Mouse (Mus musculus): Measurements from ENCODE around the gene Lpcat1. TPM values are rescaled to one million over a fixed set of nuclear protein-coding genes. Genes with fewer than 3 reads are reported as not detected.

Gene Lpcat1
- polyA plus RNA-seq (2014; fragmentation: Nextera tagmentation; extraction: Ambion mirVana) = 54.7 TPM in 2 replicates

DNA sequence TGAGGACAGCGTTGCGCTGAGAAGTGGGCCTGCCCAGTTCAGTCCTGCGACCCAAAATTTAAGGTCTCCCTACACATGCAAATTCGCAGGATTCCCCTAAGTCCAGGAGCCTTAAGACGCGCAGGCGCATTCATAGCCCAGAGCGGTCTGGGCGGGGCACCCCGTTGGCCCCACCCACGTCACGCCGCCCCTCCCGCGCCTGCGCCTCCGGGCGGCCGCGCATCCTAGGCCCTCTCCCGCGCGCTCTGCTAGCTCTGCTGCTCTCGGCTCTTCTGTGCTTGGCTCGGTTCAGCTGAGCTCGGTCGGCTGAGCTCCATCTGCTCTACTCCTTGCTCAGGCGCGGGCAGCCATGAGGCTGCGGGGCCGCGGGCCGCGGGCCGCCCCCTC is at the start of gene Lpcat1:
TSS of gene Lpcat1 (plus strand) at position 164 of the 387 bp plus-strand sequence.
- peak within 1 kb of the TSS; percentile 91 for H3K4me3 ChIP-seq (ENCODE audit: low read depth, low read length)
- under 1% methylated on average over 35 of the region's 35 CpGs for WGBS
- ATAC-seq = peak; percentile 98
- peak within 1 kb of the TSS; percentile 99 for H3K27ac ChIP-seq (ENCODE audit: low read depth, low read length)
- H3K4me2 ChIP-seq (ENCODE audit: low read length) = peak within 1 kb of the TSS; percentile 80
- peak within 1 kb of the TSS; percentile 97 for H3K9ac ChIP-seq (ENCODE audit: low read length)
- H3K36me3 ChIP-seq (ENCODE audit: control insufficient read depth, insufficient read depth, low read length) = no peaks in the 10 kb centered on the region
- peak; percentile 96 for DNase-seq (ENCODE audit: low spot score)
- peaks cover 17% of the 10 kb centered on the region for H3K4me1 ChIP-seq (ENCODE audit: control insufficient read depth, insufficient read depth, low read length)
- H3K27me3 ChIP-seq (replicated peaks; ENCODE audit: control insufficient read depth, insufficient read depth, low read length) = no peaks in the 10 kb centered on the region
- no peaks in the 10 kb centered on the region for H3K9me3 ChIP-seq (replicated peaks; ENCODE audit: control insufficient read depth, low read length)

DNA sequence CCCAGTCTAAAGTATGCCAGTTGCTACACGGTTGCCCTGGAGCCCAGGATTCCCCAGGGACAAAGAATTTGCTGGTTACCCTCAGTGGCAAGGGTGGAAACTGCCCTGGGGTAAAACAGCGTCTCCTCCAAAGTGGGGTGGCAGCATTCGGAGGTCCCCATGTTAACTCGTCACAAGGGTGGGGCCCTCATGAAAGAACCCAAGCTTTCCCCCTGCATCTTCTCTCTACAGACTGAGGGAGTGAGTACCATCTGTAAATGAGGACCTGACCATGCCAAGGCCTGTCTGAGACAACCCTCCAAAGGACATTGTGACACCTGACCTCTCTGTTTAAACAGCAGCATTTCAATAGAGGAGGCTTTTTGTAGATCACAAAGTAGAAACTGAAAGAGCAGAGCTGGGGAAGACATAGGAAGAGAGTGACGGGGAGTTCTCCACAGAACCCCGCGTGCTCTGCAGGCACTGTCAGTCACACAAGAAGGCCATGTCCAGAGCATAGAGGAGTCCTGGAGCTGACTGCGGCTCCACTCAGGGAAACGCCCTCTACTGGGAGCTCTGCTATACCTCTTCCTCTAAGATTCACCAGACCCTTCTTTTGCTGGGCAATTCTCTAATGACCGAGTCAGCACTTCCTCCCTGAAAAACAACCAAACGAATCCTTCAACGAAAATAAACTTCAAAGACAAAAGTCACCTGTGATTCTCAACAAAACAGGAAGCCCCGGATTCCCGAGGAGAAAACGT is 49.3 kb upstream of the Lpcat1 start:
- no peak overlapping the region for H3K9ac ChIP-seq (ENCODE audit: low read length)
- H3K4me3 ChIP-seq (ENCODE audit: low read depth, low read length) = no peak overlapping the region
- no peak overlapping the region for H3K27ac ChIP-seq (ENCODE audit: low read depth, low read length)
- no peaks in the 10 kb centered on the region for H3K36me3 ChIP-seq (ENCODE audit: control insufficient read depth, insufficient read depth, low read length)
- H3K4me1 ChIP-seq (ENCODE audit: control insufficient read depth, insufficient read depth, low read length) = no peaks in the 10 kb centered on the region
- peak; percentile 25 for DNase-seq (ENCODE audit: low spot score)
- no peaks in the 10 kb centered on the region for H3K27me3 ChIP-seq (replicated peaks; ENCODE audit: control insufficient read depth, insufficient read depth, low read length)
- no peaks in the 10 kb centered on the region for H3K9me3 ChIP-seq (replicated peaks; ENCODE audit: control insufficient read depth, low read length)
- 40% methylated on average over 15 of the region's 15 CpGs for WGBS
- ATAC-seq = no peak
- H3K4me2 ChIP-seq (ENCODE audit: low read length) = no peak overlapping the region

DNA sequence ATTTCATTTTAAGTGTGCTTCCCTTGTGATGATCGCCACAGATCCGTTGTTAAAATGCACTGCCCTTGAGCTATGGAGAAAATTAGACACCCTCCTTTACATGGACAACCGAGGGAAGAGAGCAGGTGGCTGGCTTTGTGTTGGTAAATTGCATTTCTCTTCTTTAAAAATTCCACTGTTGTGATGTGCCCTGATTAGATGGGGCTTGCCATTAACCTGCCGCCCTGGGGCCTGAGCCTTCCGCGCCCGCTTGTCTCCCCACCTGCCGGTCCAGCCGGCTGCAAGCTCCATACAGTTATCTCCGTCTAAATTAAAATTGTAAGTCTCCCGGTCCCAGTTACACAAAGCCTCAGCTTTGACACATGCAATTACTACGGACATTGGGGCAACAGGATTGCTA is 48.7 kb upstream of the Lpcat1 start:
- Histone ChIP-seq H3K27me3 (replicated peaks; ENCODE audit: control insufficient read depth, insufficient read depth, low read length) (no peaks in the 10 kb centered on the region), H3K4me1 (ENCODE audit: control insufficient read depth, insufficient read depth, low read length) (no peaks in the 10 kb centered on the region), H3K4me3 (ENCODE audit: low read depth, low read length) (no peak overlapping the region), H3K4me2 (ENCODE audit: low read length) (no peak overlapping the region), H3K9me3 (replicated peaks; ENCODE audit: control insufficient read depth, low read length) (no peaks in the 10 kb centered on the region), H3K27ac (ENCODE audit: low read depth, low read length) (no peak overlapping the region), H3K9ac (ENCODE audit: low read length) (no peak overlapping the region), H3K36me3 (ENCODE audit: control insufficient read depth, insufficient read depth, low read length) (no peaks in the 10 kb centered on the region)
- 52% methylated on average over 12 of the region's 12 CpGs for WGBS
- no peak for DNase-seq (ENCODE audit: low spot score)
- no peak for ATAC-seq

DNA sequence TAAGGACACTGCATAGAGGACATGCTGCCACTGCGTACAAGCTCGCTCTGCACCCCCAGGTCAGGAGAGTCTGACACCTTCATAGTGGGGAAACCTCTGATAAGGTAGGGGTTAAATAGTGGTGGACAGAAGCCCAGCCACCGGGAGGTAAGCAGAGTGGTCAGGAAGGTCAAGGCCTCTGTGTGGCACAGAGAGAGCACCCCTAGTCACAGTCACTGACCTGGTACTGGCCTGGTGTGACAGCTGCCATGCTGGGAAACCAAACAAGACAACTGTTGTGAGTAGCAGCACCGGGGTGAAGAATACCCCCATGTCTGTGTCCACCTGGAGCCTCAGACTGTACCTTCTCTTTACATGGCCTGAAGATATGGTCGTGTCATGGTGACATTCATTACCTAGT is 47.8 kb upstream of the Lpcat1 start:
- no peaks in the 10 kb centered on the region for H3K27me3 ChIP-seq (replicated peaks; ENCODE audit: control insufficient read depth, insufficient read depth, low read length)
- no peak overlapping the region for H3K27ac ChIP-seq (ENCODE audit: low read depth, low read length)
- H3K4me1 ChIP-seq (ENCODE audit: control insufficient read depth, insufficient read depth, low read length) = no peaks in the 10 kb centered on the region
- no peaks in the 10 kb centered on the region for H3K9me3 ChIP-seq (replicated peaks; ENCODE audit: control insufficient read depth, low read length)
- no peak overlapping the region for H3K4me3 ChIP-seq (ENCODE audit: low read depth, low read length)
- no peak overlapping the region for H3K9ac ChIP-seq (ENCODE audit: low read length)
- ATAC-seq (no peak), DNase-seq (ENCODE audit: low spot score) (no peak)
- no peak overlapping the region for H3K4me2 ChIP-seq (ENCODE audit: low read length)
- H3K36me3 ChIP-seq (ENCODE audit: control insufficient read depth, insufficient read depth, low read length) = no peaks in the 10 kb centered on the region
- 80% methylated on average over 5 of the region's 5 CpGs for WGBS

DNA sequence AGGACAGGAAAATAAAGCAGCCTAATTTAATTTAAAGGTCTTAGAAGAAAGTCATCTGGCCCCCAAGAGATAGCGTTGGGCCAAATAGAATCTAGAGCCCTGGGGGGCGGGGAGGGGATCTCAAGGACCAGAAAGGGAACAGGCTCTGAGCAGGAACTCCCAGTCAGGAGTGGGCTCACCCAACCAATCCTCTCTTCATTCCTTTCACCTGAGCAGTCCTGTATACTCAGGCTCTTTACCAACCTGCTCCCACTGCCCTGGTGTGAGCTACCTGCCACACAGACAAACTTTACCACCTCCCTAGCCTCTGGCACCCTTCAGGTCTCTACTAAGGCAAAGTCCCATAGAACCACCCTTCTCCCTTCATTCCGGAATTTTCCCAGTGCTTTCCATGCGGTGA is 44.0 kb upstream of the Lpcat1 start:
- H3K9me3 ChIP-seq (replicated peaks; ENCODE audit: control insufficient read depth, low read length) = no peaks in the 10 kb centered on the region
- H3K4me3 ChIP-seq (ENCODE audit: low read depth, low read length) = no peak overlapping the region
- H3K27me3 ChIP-seq (replicated peaks; ENCODE audit: control insufficient read depth, insufficient read depth, low read length) = no peaks in the 10 kb centered on the region
- no peak for ATAC-seq
- H3K4me2 ChIP-seq (ENCODE audit: low read length) = no peak overlapping the region
- no peak overlapping the region for H3K27ac ChIP-seq (ENCODE audit: low read depth, low read length)
- 60% methylated on average over 4 of the region's 4 CpGs for WGBS
- H3K36me3 ChIP-seq (ENCODE audit: control insufficient read depth, insufficient read depth, low read length) = no peaks in the 10 kb centered on the region
- H3K9ac ChIP-seq (ENCODE audit: low read length) = no peak overlapping the region
- H3K4me1 ChIP-seq (ENCODE audit: control insufficient read depth, insufficient read depth, low read length) = no peaks in the 10 kb centered on the region
- DNase-seq (ENCODE audit: low spot score) = no peak

DNA sequence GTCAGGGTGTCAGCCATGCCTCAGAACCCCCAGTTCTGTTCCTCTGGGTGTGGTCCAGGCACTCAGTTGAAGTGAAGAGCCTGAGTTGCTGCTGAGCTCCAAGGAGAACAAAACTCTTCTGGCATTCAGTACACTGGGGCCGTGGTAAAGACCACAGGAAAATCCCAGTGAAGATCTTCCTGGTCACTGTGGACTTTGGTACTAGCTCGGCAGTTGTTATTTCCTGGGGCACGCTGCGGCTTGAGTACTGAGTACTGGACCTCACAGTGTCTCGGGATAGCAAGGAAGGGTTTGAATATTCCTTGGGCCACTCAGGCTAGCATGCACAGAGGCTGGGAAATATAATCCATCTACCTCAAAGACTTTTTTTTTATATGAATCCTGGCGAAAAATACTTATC is 42.0 kb upstream of the Lpcat1 start:
- Histone ChIP-seq H3K4me1 (ENCODE audit: control insufficient read depth, insufficient read depth, low read length) (no peaks in the 10 kb centered on the region), H3K4me3 (ENCODE audit: low read depth, low read length) (no peak overlapping the region), H3K4me2 (ENCODE audit: low read length) (no peak overlapping the region), H3K9ac (ENCODE audit: low read length) (no peak overlapping the region), H3K36me3 (ENCODE audit: control insufficient read depth, insufficient read depth, low read length) (no peaks in the 10 kb centered on the region), H3K9me3 (replicated peaks; ENCODE audit: control insufficient read depth, low read length) (no peaks in the 10 kb centered on the region), H3K27me3 (replicated peaks; ENCODE audit: control insufficient read depth, insufficient read depth, low read length) (no peaks in the 10 kb centered on the region), H3K27ac (ENCODE audit: low read depth, low read length) (no peak overlapping the region)
- 71% methylated on average over 6 of the region's 6 CpGs for WGBS
- no peak for DNase-seq (ENCODE audit: low spot score)
- ATAC-seq = no peak

DNA sequence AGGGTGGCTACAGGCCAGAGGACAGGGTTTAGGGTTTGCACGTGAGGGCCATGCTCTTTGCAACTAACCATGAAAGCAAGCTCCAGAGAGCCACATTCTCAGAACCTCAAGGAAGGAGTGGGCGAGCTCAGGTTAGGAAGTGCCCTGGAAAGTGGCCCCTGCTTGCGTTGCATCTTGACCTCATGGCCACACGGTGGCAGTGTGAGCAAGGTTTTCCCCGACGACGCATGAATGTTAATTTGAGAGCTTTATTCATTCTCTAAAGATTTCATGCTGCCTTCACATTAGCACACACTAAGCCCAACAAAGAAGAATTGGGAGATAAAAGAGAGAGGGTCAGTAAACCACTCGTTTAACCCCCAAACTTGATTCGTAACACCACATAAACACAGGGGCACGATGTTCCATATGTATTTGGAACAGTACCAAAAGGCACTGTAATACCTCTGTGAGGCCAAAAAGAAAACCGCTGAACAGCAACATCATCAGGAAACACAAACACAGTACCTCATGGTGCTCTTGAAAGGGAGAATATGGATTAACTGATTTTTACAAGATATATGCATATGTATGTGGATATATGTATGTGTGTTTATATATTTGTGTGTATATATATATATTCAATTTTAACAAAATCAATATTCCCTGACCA is 41.0 kb upstream of the Lpcat1 start:
- Histone ChIP-seq H3K27ac (ENCODE audit: low read depth, low read length) (no peak overlapping the region), H3K4me1 (ENCODE audit: control insufficient read depth, insufficient read depth, low read length) (no peaks in the 10 kb centered on the region), H3K36me3 (ENCODE audit: control insufficient read depth, insufficient read depth, low read length) (no peaks in the 10 kb centered on the region), H3K4me3 (ENCODE audit: low read depth, low read length) (no peak overlapping the region), H3K4me2 (ENCODE audit: low read length) (peak overlapping the region; percentile 16; the same call in 1 of the 2 replicates), H3K27me3 (replicated peaks; ENCODE audit: control insufficient read depth, insufficient read depth, low read length) (no peaks in the 10 kb centered on the region), H3K9ac (ENCODE audit: low read length) (no peak overlapping the region), H3K9me3 (replicated peaks; ENCODE audit: control insufficient read depth, low read length) (no peaks in the 10 kb centered on the region)
- DNase-seq (ENCODE audit: low spot score) (peak; percentile 83), ATAC-seq (peak; percentile 72)
- WGBS = 6% methylated on average over 11 of the region's 11 CpGs

DNA sequence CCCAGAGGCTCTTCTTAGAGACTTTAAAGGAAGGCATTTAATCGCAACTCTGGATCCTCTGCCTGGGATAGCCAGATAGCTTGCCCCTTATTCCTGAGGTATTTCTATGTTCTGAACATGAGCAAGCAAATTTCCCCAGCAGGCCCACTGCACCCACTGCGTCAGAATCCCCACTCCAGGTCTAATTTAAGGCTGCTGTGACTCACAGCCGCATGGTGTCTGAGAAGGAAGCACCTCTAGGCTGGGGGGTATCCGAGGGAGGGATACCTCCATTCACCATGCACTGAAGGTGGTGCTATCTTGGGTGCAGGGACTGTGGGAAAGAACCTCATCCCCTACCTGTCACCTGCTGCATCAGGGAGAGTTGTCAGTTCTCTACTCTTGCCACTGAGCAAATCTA is 40.4 kb upstream of the Lpcat1 start:
- Histone ChIP-seq H3K9ac (ENCODE audit: low read length) (no peak overlapping the region), H3K27me3 (replicated peaks; ENCODE audit: control insufficient read depth, insufficient read depth, low read length) (no peaks in the 10 kb centered on the region), H3K27ac (ENCODE audit: low read depth, low read length) (no peak overlapping the region), H3K36me3 (ENCODE audit: control insufficient read depth, insufficient read depth, low read length) (no peaks in the 10 kb centered on the region), H3K4me3 (ENCODE audit: low read depth, low read length) (no peak overlapping the region), H3K4me1 (ENCODE audit: control insufficient read depth, insufficient read depth, low read length) (no peaks in the 10 kb centered on the region), H3K9me3 (replicated peaks; ENCODE audit: control insufficient read depth, low read length) (no peaks in the 10 kb centered on the region), H3K4me2 (ENCODE audit: low read length) (no peak overlapping the region)
- 88% methylated on average over 4 of the region's 4 CpGs for WGBS
- ATAC-seq (no peak), DNase-seq (ENCODE audit: low spot score) (no peak)

DNA sequence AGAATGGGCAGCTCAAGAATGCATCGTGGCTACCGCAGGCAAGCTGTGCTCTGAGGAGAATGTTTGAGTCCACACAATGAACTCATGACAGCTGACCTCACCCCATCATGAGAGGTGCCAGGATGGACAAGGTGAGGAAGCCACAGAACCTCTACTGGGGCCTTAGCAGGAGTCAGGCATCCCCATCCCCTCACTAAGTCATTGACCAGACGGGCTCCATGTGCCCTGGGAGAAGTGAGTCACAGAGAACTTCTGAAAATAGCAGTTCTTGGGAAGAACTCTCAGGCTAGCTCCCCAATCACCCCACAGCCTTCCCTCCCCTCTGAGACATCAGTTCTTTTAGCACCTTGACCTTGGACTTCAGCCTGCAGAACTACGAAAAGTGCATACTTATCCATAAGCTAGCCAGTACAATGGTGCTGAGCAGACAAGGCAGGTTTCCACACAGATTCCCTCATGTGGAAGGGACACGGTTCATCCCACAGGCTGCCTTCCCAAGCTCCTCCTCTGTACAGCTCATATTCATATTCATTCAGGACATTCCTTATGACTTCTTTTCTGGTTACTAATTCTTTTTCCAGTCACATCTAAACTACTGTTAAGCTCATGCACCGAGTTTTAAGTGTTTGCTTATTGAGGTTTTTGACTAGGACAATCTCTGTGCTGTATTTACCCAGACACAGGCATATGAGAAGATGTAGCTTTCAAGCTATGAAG is 37.2 kb upstream of the Lpcat1 start:
- Histone ChIP-seq H3K9me3 (replicated peaks; ENCODE audit: control insufficient read depth, low read length) (no peaks in the 10 kb centered on the region), H3K27me3 (replicated peaks; ENCODE audit: control insufficient read depth, insufficient read depth, low read length) (no peaks in the 10 kb centered on the region), H3K36me3 (ENCODE audit: control insufficient read depth, insufficient read depth, low read length) (no peaks in the 10 kb centered on the region), H3K9ac (ENCODE audit: low read length) (no peak overlapping the region), H3K4me2 (ENCODE audit: low read length) (no peak overlapping the region), H3K4me3 (ENCODE audit: low read depth, low read length) (no peak overlapping the region), H3K27ac (ENCODE audit: low read depth, low read length) (no peak overlapping the region), H3K4me1 (ENCODE audit: control insufficient read depth, insufficient read depth, low read length) (no peaks in the 10 kb centered on the region)
- WGBS = 72% methylated on average over 6 of the region's 6 CpGs
- DNase-seq (ENCODE audit: low spot score) (no peak), ATAC-seq (no peak)
